Mouse (Mus musculus) bone marrow macrophage, adult 2 months (primary cell): ENCODE results near the gene Arid2. TPM values are rescaled to one million over a fixed set of nuclear protein-coding genes. Genes with fewer than 3 reads are reported as not detected.
"Not testable (repeated sequence)": the region's sequence is repeated elsewhere in the genome, so short reads cannot be mapped to it uniquely, and the experiment has no call there.

Source experiments
- H3K27ac ChIP-seq: 2 replicates; pipeline ENCODE4 v1.5.1; 2012; ENCODE audit warnings: low read depth, low read length; ENCODE audit not compliant: insufficient read depth
- H3K4me1 ChIP-seq: 2 replicates; pipeline ENCODE4 v1.6.1; 2012; ENCODE audit warnings: low read length; ENCODE audit not compliant: control insufficient read depth, insufficient read depth
- H3K4me3 ChIP-seq: 2 replicates; pipeline ENCODE4 v1.5.1; 2012; ENCODE audit warnings: mild to moderate bottlenecking, low read length, moderate library complexity; ENCODE audit not compliant: insufficient read depth
- CTCF ChIP-seq: IDR thresholded peaks from 2 replicates; pipeline ENCODE4 v1.5.1; 2012; ENCODE audit warnings: low read depth, mild to moderate bottlenecking, low read length, moderate library complexity
- POLR2A ChIP-seq: IDR thresholded peaks from 2 replicates; pipeline ENCODE4 v1.6.1; 2012; ENCODE audit warnings: mild to moderate bottlenecking, low read depth, low read length, borderline replicate concordance
- polyA plus RNA-seq: library from polyadenylated mRNA; stranded (reverse); fragments of >200 nt; gene quantifications from 2 replicates; pipeline ENCODE4 v1.2.4, GENCODE M21; 2012; ENCODE audit not compliant: missing spikeins, insufficient read depth, insufficient read length

The Arid2 gene
- polyA plus RNA-seq, 1 experiment = 17.4 TPM

DNA sequence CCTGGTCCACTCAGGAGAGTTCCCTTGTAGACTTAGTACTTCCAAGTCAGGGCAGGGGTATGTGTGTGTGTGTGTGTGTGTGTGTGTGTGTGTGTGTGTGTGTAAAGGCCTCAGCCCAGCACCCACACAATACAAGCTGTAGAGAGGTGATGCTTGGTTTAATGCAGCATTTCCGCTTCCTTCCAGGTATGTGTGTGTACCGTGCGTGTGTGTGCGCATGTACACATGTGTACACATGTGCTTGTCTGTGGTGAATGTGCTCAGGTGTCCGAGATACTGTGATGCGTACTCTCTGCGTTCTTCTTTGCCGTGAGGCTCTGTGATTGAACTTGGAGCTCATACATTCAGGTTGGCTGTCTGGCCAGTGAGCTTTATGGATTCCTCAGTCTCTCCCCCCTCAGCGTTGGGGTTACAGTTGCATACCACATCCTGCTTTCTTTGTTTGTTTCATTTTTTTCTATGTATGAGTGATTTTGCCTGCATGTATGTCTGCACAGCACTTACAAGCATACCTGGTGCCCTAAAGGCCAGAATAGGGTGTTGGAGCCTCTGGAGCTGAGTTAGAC, 10.4 kb downstream of the Arid2 start:
- no peak overlapping the region for H3K27ac ChIP-seq
- no peak overlapping the region for H3K4me3 ChIP-seq
- no peak for TF ChIP-seq POLR2A
- no peak for TF ChIP-seq CTCF
- peaks cover 7% of the 10 kb centered on the region for H3K4me1 ChIP-seq

- TF ChIP-seq CTCF = no peak
- TF ChIP-seq POLR2A = no peak
- Histone ChIP-seq H3K4me1 (peaks cover 16% of the 10 kb centered on the region), H3K4me3 (no peak overlapping the region), H3K27ac (peak overlapping the region; percentile 47; the same call in 1 of the 2 replicates)
Observed at GRCm38 (mm10) chr15:96309310-96309709, 22.0 kb downstream of the Arid2 start.

GRCm38 (mm10) chr15:96312902-96313301, 25.6 kb downstream of the Arid2 start:
- no peak overlapping the region for H3K27ac ChIP-seq
- H3K4me3 ChIP-seq = no peak overlapping the region
- H3K4me1 ChIP-seq = peaks cover 27% of the 10 kb centered on the region
- no peak for TF ChIP-seq POLR2A
- no peak for TF ChIP-seq CTCF

- Histone ChIP-seq H3K27ac (peak overlapping the region; percentile 19; the same call in 1 of the 2 replicates), H3K4me1 (peaks cover 11% of the 10 kb centered on the region), H3K4me3 (no peak overlapping the region)
- TF ChIP-seq POLR2A = no peak
- TF ChIP-seq CTCF = no peak
Observed at GRCm38 (mm10) chr15:96315664-96316063, 28.3 kb downstream of the Arid2 start.

GRCm38 (mm10) chr15:96319335-96319734, 32.0 kb downstream of the Arid2 start:
- peaks cover 11% of the 10 kb centered on the region for H3K4me1 ChIP-seq
- no peak for TF ChIP-seq CTCF
- no peak for TF ChIP-seq POLR2A
- no peak overlapping the region for H3K27ac ChIP-seq
- no peak overlapping the region for H3K4me3 ChIP-seq

- no peak overlapping the region for H3K4me3 ChIP-seq
Observed at GRCm38 (mm10) chr15:96325726-96326328, 38.5 kb downstream of the Arid2 start.

DNA sequence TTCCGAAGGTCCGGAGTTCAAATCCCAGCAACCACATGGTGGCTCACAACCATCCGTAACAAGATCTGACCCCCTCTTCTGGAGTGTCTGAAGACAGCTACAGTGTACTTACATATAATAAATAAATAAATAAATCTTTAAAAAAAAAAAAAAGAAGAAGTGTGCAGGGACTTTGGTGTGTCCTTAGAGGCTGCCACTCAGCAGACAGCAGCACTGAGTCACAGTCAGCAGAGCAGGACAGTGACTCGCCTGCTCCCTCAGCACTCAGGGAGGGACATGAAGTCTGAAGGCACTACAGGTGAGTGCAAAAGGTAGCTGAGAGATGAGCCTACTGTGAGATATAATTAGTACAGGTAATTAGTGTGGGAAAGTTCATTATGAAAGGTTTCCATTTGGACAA, 41.4 kb downstream of the Arid2 start:
- not testable (repeated sequence) for H3K4me3 ChIP-seq
- Histone ChIP-seq H3K27ac (0 out of 2 replicates have a peak overlapping the region, but pooled peaks have one; percentile 6), H3K4me1 (peaks cover 32% of the 10 kb centered on the region)

More at GRCm38 (mm10) chr15:96325726-96326328, 38.5 kb downstream of the Arid2 start:
- peaks cover 12% of the 10 kb centered on the region for H3K4me1 ChIP-seq
- TF ChIP-seq CTCF (no peak), POLR2A (no peak)
- no peak overlapping the region for H3K27ac ChIP-seq

- Histone ChIP-seq H3K27ac (no peak overlapping the region), H3K4me1 (peaks cover 32% of the 10 kb centered on the region), H3K4me3 (no peak overlapping the region)
- TF ChIP-seq CTCF = no peak
- no peak for TF ChIP-seq POLR2A
Observed at GRCm38 (mm10) chr15:96330536-96330935, 43.2 kb downstream of the Arid2 start.

- peaks cover 32% of the 10 kb centered on the region for H3K4me1 ChIP-seq
- no peak for TF ChIP-seq CTCF
- no peak for TF ChIP-seq POLR2A
- H3K4me3 ChIP-seq = no peak overlapping the region
- H3K27ac ChIP-seq = no peak overlapping the region
Observed at GRCm38 (mm10) chr15:96332468-96333213, 45.3 kb downstream of the Arid2 start.

DNA sequence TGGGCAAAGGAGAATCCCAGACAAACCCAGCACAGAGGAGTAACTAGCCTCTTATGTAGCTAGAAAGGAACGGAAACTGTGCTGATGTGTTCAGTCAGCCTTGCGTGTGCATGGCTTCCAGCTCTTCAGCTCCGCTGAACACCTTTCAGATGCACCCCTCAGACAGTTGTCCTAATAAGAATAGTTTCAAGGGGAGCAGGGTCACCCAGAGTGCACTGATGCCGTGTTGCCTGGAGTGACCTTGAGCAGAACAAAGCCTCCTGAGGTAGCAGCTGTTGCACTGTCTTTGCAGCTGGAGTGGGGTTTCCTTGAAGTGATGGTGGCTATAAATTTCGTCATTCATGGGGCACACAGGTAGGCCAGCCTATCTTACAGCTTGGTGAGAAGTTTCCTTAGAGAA, 46.0 kb downstream of the Arid2 start:
- H3K4me3 ChIP-seq = no peak overlapping the region
- no peak for TF ChIP-seq CTCF
- no peak for TF ChIP-seq POLR2A
- H3K27ac ChIP-seq = no peak overlapping the region
- H3K4me1 ChIP-seq = peaks cover 32% of the 10 kb centered on the region
